Mouse (Mus musculus): Measurements from ENCODE around the gene Tbpl2. TPM values are rescaled to one million over a fixed set of nuclear protein-coding genes. Genes with fewer than 3 reads are reported as not detected.

Gene Tbpl2
- polyA plus RNA-seq (2017; shearing (Covaris generic)): not detected

DNA sequence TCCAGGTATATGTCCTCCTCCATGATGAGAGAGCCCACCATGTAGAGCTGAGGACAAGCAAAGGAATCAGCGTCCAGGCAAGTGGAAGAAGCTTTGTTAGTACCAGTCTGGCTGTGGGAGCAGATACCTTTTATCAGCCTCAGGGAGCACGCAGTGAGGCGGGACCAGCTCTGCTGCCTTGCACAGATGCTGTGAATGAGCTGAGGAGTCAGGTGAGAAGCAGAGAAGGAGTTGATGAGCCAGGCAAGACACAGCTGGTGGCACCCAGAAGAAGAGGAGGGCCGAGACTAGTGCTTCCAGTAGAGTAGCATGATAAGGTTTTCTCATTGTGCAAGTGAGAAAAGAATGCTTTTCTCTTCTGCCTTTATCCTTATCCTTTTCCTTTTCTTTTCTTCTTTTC is at the start of gene Tbpl2:
Gene Tbpl2, minus strand, starts transcription at position 101 of the 400 bp plus-strand sequence.

DNA sequence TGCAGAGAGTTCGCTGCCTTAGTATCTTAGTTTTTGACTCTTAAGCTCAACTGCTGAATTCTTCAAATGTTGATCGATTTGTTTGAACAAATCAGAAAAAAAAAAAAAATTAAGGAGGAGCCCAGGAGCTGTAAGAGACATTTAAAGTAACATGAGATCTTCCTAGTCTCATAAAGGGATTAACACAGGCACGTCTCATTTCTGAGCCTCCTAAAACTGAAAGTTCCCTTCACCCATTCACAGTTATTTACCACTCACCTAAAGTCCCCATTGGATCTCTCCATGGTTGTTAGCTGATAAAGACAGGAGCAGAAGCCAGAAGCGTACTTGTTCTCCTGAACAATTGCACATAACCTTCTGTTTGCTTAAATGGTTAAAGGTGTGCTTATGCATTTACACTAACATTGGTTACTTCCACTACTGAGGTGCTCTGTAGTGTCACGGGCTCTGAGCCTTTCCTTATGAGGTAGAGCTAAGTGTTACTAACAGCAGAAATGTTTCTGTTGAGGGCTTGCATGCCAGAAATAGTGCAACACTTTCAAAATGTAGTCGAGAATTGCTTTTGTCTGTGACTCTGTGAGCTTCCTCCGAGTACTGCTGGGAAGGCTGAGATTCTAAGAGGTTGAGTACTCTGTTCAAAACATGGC is 46.9 kb downstream of the Tbpl2 start, which contains the start of gene Hnmt:
Gene Hnmt, minus strand, starts transcription at position 51 of the 647 bp plus-strand sequence.

Other genes starting within 250 kb of the Tbpl2 start
- under 1 TPM; 0.48 to 0.83 TPM for gene Hnmt, start 47.2 kb downstream of the Tbpl2 start, polyA plus RNA-seq (2017; shearing (Covaris generic))
- not detected for gene Il1f8, start 56.6 kb upstream of the Tbpl2 start, polyA plus RNA-seq (2017; shearing (Covaris generic))
- not detected for gene Il1f9, start 89.9 kb upstream of the Tbpl2 start, polyA plus RNA-seq (2017; shearing (Covaris generic))
- not detected for gene Il1f6, start 118.8 kb upstream of the Tbpl2 start, polyA plus RNA-seq (2017; shearing (Covaris generic))
- gene Il1f5, start 180.4 kb upstream of the Tbpl2 start, polyA plus RNA-seq (2017; shearing (Covaris generic)): under 1 TPM in 1 of 2 experiments, not detected in 1; 0.55 TPM
- not detected for gene Il1f10, start 194.6 kb upstream of the Tbpl2 start, polyA plus RNA-seq (2017; shearing (Covaris generic))
- 1 to 10 TPM; 1.3 to 1.4 TPM for gene Il1rn, start 240.3 kb upstream of the Tbpl2 start, polyA plus RNA-seq (2017; shearing (Covaris generic))